Mouse (Mus musculus) hindbrain, embryonic 11.5 days (tissue): Measurements from ENCODE around the gene Rab22a. TPM values are rescaled to one million over a fixed set of nuclear protein-coding genes. Genes with fewer than 3 reads are reported as not detected.
"Not testable (repeated sequence)": the region's sequence is repeated elsewhere in the genome, so short reads cannot be mapped to it uniquely, and the experiment has no call there.

Experiments
- ATAC-seq: fragments of 200-750 bp; cut with Nextera tagmentation; 2 replicates; pipeline ENCODE4 v1.8.0; 2017; ENCODE audit warnings: mild to moderate bottlenecking, moderate TSS enrichment, moderate library complexity; ENCODE audit not compliant: low FRiP score
- DNase-seq: peaks from one replicate; pipeline ENCODE4 v3.0.0-alpha.2; 2015; ENCODE audit warnings: low spot score
- H3K27ac ChIP-seq: fragments of 300-500 bp; sonication (generic); 2 replicates; pipeline ENCODE4 v1.5.1; 2014; ENCODE audit warnings: mild to moderate bottlenecking, low read depth, low read length
- H3K27me3 ChIP-seq: fragments of 300-500 bp; sonication (generic); 2 replicates; pipeline ENCODE4 v1.6.1; 2014; ENCODE audit warnings: mild to moderate bottlenecking, low read length, moderate library complexity, mixed read lengths; ENCODE audit not compliant: control insufficient read depth, insufficient read depth
- H3K36me3 ChIP-seq: fragments of 300-500 bp; sonication (generic); 2 replicates; pipeline ENCODE4 v1.6.1; 2014; ENCODE audit warnings: mild to moderate bottlenecking, low read length, moderate library complexity, mixed read lengths; ENCODE audit not compliant: control insufficient read depth, insufficient read depth
- H3K4me1 ChIP-seq: fragments of 300-500 bp; sonication (generic); replicated peaks from 2 replicates; pipeline ENCODE4 v1.6.1; 2014; ENCODE audit warnings: low read length, mixed read lengths; ENCODE audit not compliant: control insufficient read depth, insufficient read depth
- H3K4me2 ChIP-seq: fragments of 300-500 bp; sonication (generic); replicated peaks from 2 replicates; pipeline ENCODE4 v1.6.1; 2014; ENCODE audit warnings: mild to moderate bottlenecking, low read depth, low read length
- H3K4me3 ChIP-seq: fragments of 300-500 bp; sonication (generic); 2 replicates; pipeline ENCODE4 v1.5.1; 2014; ENCODE audit warnings: low read depth, low read length
- H3K9ac ChIP-seq: fragments of 300-500 bp; sonication (generic); 2 replicates; pipeline ENCODE4 v1.6.1; 2014; ENCODE audit warnings: low read depth, low read length
- H3K9me3 ChIP-seq: fragments of 300-500 bp; sonication (generic); 2 replicates; pipeline ENCODE4 v1.6.1; 2016; ENCODE audit warnings: low read length; ENCODE audit not compliant: control insufficient read depth
- WGBS: fragments of 180-500 bp; shearing (Covaris S2); extraction: QIAGEN DNeasy Blood & Tissue Kit; methylation state at CpG from one replicate; pipeline ENCODE4 v1.1.7; 2014; 5-methylcytosine and 5-hydroxymethylcytosine counted together
- polyA plus RNA-seq: library from polyadenylated mRNA; unstranded; fragments of >200 nt; fragmentation: Nextera tagmentation; extraction: Ambion mirVana; gene quantifications from 2 replicates; pipeline ENCODE4 v1.2.1, GENCODE M21; 2014

Rab22a gene
- polyA plus RNA-seq, 1 experiment from 2014 or later: 44.6 TPM

GRCm38 (mm10) chr2:173634106-173634505 is 25.5 kb upstream of the Rab22a start:
- not testable (repeated sequence) for ATAC-seq, H3K9ac ChIP-seq, H3K4me1 ChIP-seq, H3K27ac ChIP-seq, H3K4me3 ChIP-seq, H3K27me3 ChIP-seq, H3K4me2 ChIP-seq, DNase-seq, H3K36me3 ChIP-seq, H3K9me3 ChIP-seq
- 95% methylated on average over 15 of the region's 15 CpGs for WGBS

GRCm38 (mm10) chr2:173641370-173641769 is 18.2 kb upstream of the Rab22a start:
- no peak overlapping the region for H3K9ac ChIP-seq
- H3K36me3 ChIP-seq: no peaks in the 10 kb centered on the region
- DNase-seq: no peak
- no peaks in the 10 kb centered on the region for H3K4me1 ChIP-seq
- H3K27ac ChIP-seq: no peak overlapping the region
- no peak overlapping the region for H3K4me3 ChIP-seq
- no peak for ATAC-seq
- no peaks in the 10 kb centered on the region for H3K27me3 ChIP-seq
- no peak overlapping the region for H3K4me2 ChIP-seq
- no peaks in the 10 kb centered on the region for H3K9me3 ChIP-seq

- H3K9ac ChIP-seq: no peak overlapping the region
- DNase-seq: no peak
- no peaks in the 10 kb centered on the region for H3K27me3 ChIP-seq
- H3K4me3 ChIP-seq: no peak overlapping the region
- H3K4me1 ChIP-seq: no peaks in the 10 kb centered on the region
- no peak for ATAC-seq
- no peaks in the 10 kb centered on the region for H3K36me3 ChIP-seq
- H3K4me2 ChIP-seq: no peak overlapping the region
- no peaks in the 10 kb centered on the region for H3K9me3 ChIP-seq
- WGBS: 70% methylated on average over 15 of the region's 15 CpGs
- H3K27ac ChIP-seq: no peak overlapping the region
Observed at GRCm38 (mm10) chr2:173642262-173642999, 17.1 kb upstream of the Rab22a start.

GRCm38 (mm10) chr2:173647197-173647911 is 12.2 kb upstream of the Rab22a start:
- WGBS: 86% methylated on average over 19 of the region's 19 CpGs
- Histone ChIP-seq H3K4me3 (no peak overlapping the region), H3K4me2 (no peak overlapping the region), H3K27me3 (no peaks in the 10 kb centered on the region), H3K9ac (no peak overlapping the region), H3K9me3 (no peaks in the 10 kb centered on the region; the same call in 1 of the 2 replicates), H3K36me3 (no peaks in the 10 kb centered on the region), H3K4me1 (no peaks in the 10 kb centered on the region), H3K27ac (no peak overlapping the region)
- DNase-seq (no peak), ATAC-seq (no peak)

- Histone ChIP-seq H3K9ac (no peak overlapping the region), H3K4me2 (no peak overlapping the region), H3K9me3 (no peaks in the 10 kb centered on the region; the same call in 1 of the 2 replicates), H3K27me3 (no peaks in the 10 kb centered on the region), H3K4me1 (no peaks in the 10 kb centered on the region), H3K4me3 (no peak overlapping the region), H3K36me3 (no peaks in the 10 kb centered on the region), H3K27ac (no peak overlapping the region)
- ATAC-seq (no peak), DNase-seq (no peak)
- WGBS: 81% methylated on average over 10 of the region's 10 CpGs
Observed at GRCm38 (mm10) chr2:173649762-173650161, 9.8 kb upstream of the Rab22a start.

GRCm38 (mm10) chr2:173653526-173653925 is 6.0 kb upstream of the Rab22a start:
- Histone ChIP-seq H3K27me3 (no peaks in the 10 kb centered on the region), H3K4me1 (no peaks in the 10 kb centered on the region), H3K9me3 (no peaks in the 10 kb centered on the region; the same call in 1 of the 2 replicates), H3K4me3 (no peak overlapping the region), H3K36me3 (no peaks in the 10 kb centered on the region), H3K27ac (no peak overlapping the region), H3K9ac (no peak overlapping the region), H3K4me2 (no peak overlapping the region)
- DNase-seq (no peak), ATAC-seq (no peak)
- 69% methylated on average over 5 of the region's 5 CpGs for WGBS

- Histone ChIP-seq H3K27ac (no peak overlapping the region), H3K4me3 (no peak overlapping the region), H3K36me3 (no peaks in the 10 kb centered on the region), H3K9me3 (no peaks in the 10 kb centered on the region), H3K27me3 (no peaks in the 10 kb centered on the region), H3K4me1 (peaks cover 2% of the 10 kb centered on the region; the same call in 1 of the 2 replicates), H3K4me2 (no peak overlapping the region), H3K9ac (no peak overlapping the region)
- ATAC-seq (no peak), DNase-seq (no peak)
- WGBS: 93% methylated on average over 6 of the region's 6 CpGs
Observed at GRCm38 (mm10) chr2:173657736-173658135, 1.8 kb upstream of the Rab22a start.

- 0 out of 2 replicates have a peak, but pooled peaks cover 2% of the 10 kb centered on the region for H3K36me3 ChIP-seq
- no peak overlapping the region for H3K9ac ChIP-seq
- peak overlapping the region; percentile 62 for H3K4me2 ChIP-seq
- 92% methylated on average over 4 of the region's 4 CpGs for WGBS
- H3K27ac ChIP-seq: no peak overlapping the region
- peak overlapping the region; percentile 95 for H3K4me3 ChIP-seq
- no peaks in the 10 kb centered on the region for H3K27me3 ChIP-seq
- H3K4me1 ChIP-seq: peaks cover 2% of the 10 kb centered on the region; the same call in 1 of the 2 replicates
- DNase-seq (no peak), ATAC-seq (no peak)
- H3K9me3 ChIP-seq: no peaks in the 10 kb centered on the region
Observed at GRCm38 (mm10) chr2:173658517-173658916, 1.0 kb upstream of the Rab22a start.
